Mouse (Mus musculus) small intestine, adult 2 months (tissue): ENCODE measurements around the gene Gm20715.
"Not testable (repeated sequence)": the region's sequence is repeated elsewhere in the genome, so short reads cannot be mapped to it uniquely, and the experiment has no call there.

Experiments used
- CTCF ChIP-seq: fragments of 200-500 bp; IDR thresholded peaks from 2 replicates; pipeline ENCODE4 v1.5.1; 2012; ENCODE audit warnings: low read depth, mild to moderate bottlenecking, control low read depth, inconsistent platforms, low read length, moderate library complexity, mixed read lengths; ENCODE audit not compliant: insufficient replicate concordance, insufficient read length; ENCODE audit errors: extremely low read depth
- POLR2A ChIP-seq: fragments of 200-500 bp; IDR thresholded peaks from 2 replicates; pipeline ENCODE4 v1.6.1; 2012; ENCODE audit warnings: low read depth, mild to moderate bottlenecking, control low read depth, inconsistent platforms, low read length, moderate library complexity

DNA sequence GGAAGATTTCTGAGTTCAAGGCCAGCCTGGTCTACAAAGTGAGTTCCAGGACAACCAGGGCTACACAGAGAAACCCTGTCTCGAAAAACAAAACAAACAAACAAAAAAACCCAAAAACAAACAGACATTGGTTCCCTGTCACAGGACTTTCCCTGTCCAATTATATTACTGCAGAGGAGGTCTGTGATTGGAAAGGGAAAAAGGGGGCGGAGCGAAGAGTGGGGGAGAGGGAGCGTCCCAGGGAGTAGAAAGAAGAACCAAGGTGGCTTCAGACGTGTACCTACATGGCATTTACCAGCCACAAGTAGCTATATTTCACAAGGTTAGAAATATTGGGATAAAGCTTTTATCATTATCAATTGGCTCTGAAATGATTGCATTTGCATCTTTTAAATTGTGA, 41.9 kb upstream of the Gm20715 start:
- not testable (repeated sequence) for TF ChIP-seq CTCF, POLR2A
